Mouse (Mus musculus) layer of hippocampus, postnatal 10 days (tissue): Measurements from ENCODE around the gene Vmn2r88. TPM values are rescaled to one million over a fixed set of nuclear protein-coding genes. Genes with fewer than 3 reads are reported as not detected.
"Not testable (repeated sequence)": the region's sequence is repeated elsewhere in the genome, so short reads cannot be mapped to it uniquely, and the experiment has no call there.

Source experiments
- DNase-seq, 2 experiments: peaks; one replicate each; pipeline ENCODE4 v3.0.0; 2021; ENCODE audit warnings: low spot score in 2 of 2
- long read RNA-seq: library from polyadenylated mRNA; stranded (forward); transcript quantifications from one replicate; pipeline ENCODE4 v2.0.0, GENCODE M21; 2023
- total RNA-seq, 2 experiments: library from RNA; stranded (reverse); gene quantifications; 2 replicates each; pipeline ENCODE4 v1.2.3; 2021

The Vmn2r88 gene
- total RNA-seq = not detected
- long read RNA-seq = 0 reads

- DNase-seq = no peak
These were observed at the start of gene Vmn2r88 for GRCm38 (mm10) chr14:51410520-51410919. TSS of gene Vmn2r88 (plus strand) at chr14:51410820.

GRCm38 (mm10) chr14:51361456-51361855 is 49.2 kb upstream of the Vmn2r88 start, which contains the start of gene Gm7247:
TSS of gene Gm7247 (plus strand) at chr14:51361756.
- DNase-seq = no peak

GRCm38 (mm10) chr14:51382805-51383204 is 27.8 kb upstream of the Vmn2r88 start:
- no peak for DNase-seq

- DNase-seq = no peak
These were observed 26.3 kb upstream of the Vmn2r88 start for GRCm38 (mm10) chr14:51384351-51384750.

- no peak for DNase-seq
These were observed 24.9 kb upstream of the Vmn2r88 start for GRCm38 (mm10) chr14:51385741-51386140.

GRCm38 (mm10) chr14:51387768-51388167 is 22.9 kb upstream of the Vmn2r88 start:
- DNase-seq = no peak

GRCm38 (mm10) chr14:51388222-51388621 is 22.4 kb upstream of the Vmn2r88 start:
- DNase-seq = no peak

- no peak for DNase-seq
These were observed 13.3 kb downstream of the Vmn2r88 start for GRCm38 (mm10) chr14:51423885-51424284.

GRCm38 (mm10) chr14:51430138-51430537 is 19.5 kb downstream of the Vmn2r88 start:
- not testable (repeated sequence) for DNase-seq

GRCm38 (mm10) chr14:51434546-51434945 is 23.9 kb downstream of the Vmn2r88 start:
- DNase-seq = no peak

GRCm38 (mm10) chr14:51435020-51435419 is 24.4 kb downstream of the Vmn2r88 start:
- no peak for DNase-seq

GRCm38 (mm10) chr14:51438955-51439354 is 28.3 kb downstream of the Vmn2r88 start:
- no peak for DNase-seq

- not testable (repeated sequence) for DNase-seq
These were observed 40.9 kb downstream of the Vmn2r88 start, which contains the start of gene Vmn2r89 for GRCm38 (mm10) chr14:51451557-51451956. TSS of gene Vmn2r89 (plus strand) at chr14:51451857.

Other genes starting within 250 kb of the Vmn2r88 start
- gene Rnase2b, start 248.6 kb upstream of the Vmn2r88 start, total RNA-seq = not detected
- not detected for gene Ang2, start 211.7 kb upstream of the Vmn2r88 start, total RNA-seq
- gene Ear14, start 207.4 kb upstream of the Vmn2r88 start, total RNA-seq = not detected
- gene Rnase2a, start 154.7 kb upstream of the Vmn2r88 start, total RNA-seq = not detected
- gene Gm7247, start 49.1 kb upstream of the Vmn2r88 start, total RNA-seq = not detected
- not detected for gene Vmn2r89, start 41.0 kb downstream of the Vmn2r88 start, total RNA-seq
- gene Gm5622, start 142.0 kb downstream of the Vmn2r88 start, total RNA-seq = under 1 TPM in 1 of 2 experiments, not detected in 1; 0.20 TPM
- not detected for gene Gm17175, start 163.2 kb downstream of the Vmn2r88 start, total RNA-seq
- gene Gm17174, start 181.3 kb downstream of the Vmn2r88 start, total RNA-seq = not detected
- not detected for gene Gm17078, start 200.5 kb downstream of the Vmn2r88 start, total RNA-seq
- not detected for gene Gm4181, start 224.8 kb downstream of the Vmn2r88 start, total RNA-seq